13 mouse cellular contexts compared by ENCODE assay signal in genomic region chr15:94444437-94445136, GRCm38 (mm10). TPM values are rescaled to one million over a fixed set of nuclear protein-coding genes. Genes with fewer than 3 reads are reported as not detected.
DNase-seq lines count a peak whose midpoint lies in the region; ATAC-seq lines count a peak whose summit lies in the region.
"Had no signal": no experiment of that assay in that cellular context is flagged by ENCODE, and none has a peak within 500 bp of the region (broad histone marks: within the 10 kb centered on the region; RNA-seq: fewer than 3 reads in every experiment).

No protein-coding gene starts in this region.

- intact Hi-C loops in heart, postnatal 25 days (cut with DNase I), result no loop called here

- DNase-seq in heart, postnatal 25 days (ENCODE audit: low spot score), result no peak
- no peak for DNase-seq in midbrain, embryonic 11.5 days (ENCODE audit: low spot score, missing footprints)
- peak; percentile 15 for DNase-seq in yolk sac, embryonic 10.5 days (ENCODE audit: low spot score)
- no peak for DNase-seq in urinary bladder, adult 18-20 months (ENCODE audit: low spot score in 2 of 2)
- no peak for DNase-seq in retina, postnatal 1 day
- DNase-seq: B cell, adult 2 months had no signal

- peaks cover 17% of the 10 kb centered on the region for H3K4me1 ChIP-seq in heart, embryonic 12.5 days (replicated peaks)
- H3K4me1 ChIP-seq in midbrain, embryonic 12.5 days, result peaks cover 21% of the 10 kb centered on the region
- H3K4me1 ChIP-seq in midbrain, embryonic 11.5 days (ENCODE audit: control insufficient read depth, insufficient read depth, low read length), result peaks cover 11% of the 10 kb centered on the region; the same call in 1 of the 2 replicates
- peaks cover 22% of the 10 kb centered on the region for H3K4me1 ChIP-seq in limb, embryonic 13.5 days

- H3K36me3 ChIP-seq in heart, embryonic 12.5 days, result no peaks in the 10 kb centered on the region
- no peaks in the 10 kb centered on the region for H3K36me3 ChIP-seq in midbrain, embryonic 12.5 days
- H3K36me3 ChIP-seq in midbrain, embryonic 11.5 days (ENCODE audit: control insufficient read depth, insufficient read depth, low read length), result no peaks in the 10 kb centered on the region
- H3K36me3 ChIP-seq in limb, embryonic 13.5 days, result no peaks in the 10 kb centered on the region

- no peak overlapping the region for H3K4me3 ChIP-seq in heart, embryonic 12.5 days
- no peak overlapping the region for H3K4me3 ChIP-seq in midbrain, embryonic 12.5 days
- no peak overlapping the region for H3K4me3 ChIP-seq in midbrain, embryonic 11.5 days (ENCODE audit: low read depth, low read length)
- H3K4me3 ChIP-seq in limb, embryonic 13.5 days, result no peak overlapping the region

- no peaks in the 10 kb centered on the region for H3K9me3 ChIP-seq in heart, embryonic 12.5 days (replicated peaks)
- 0 out of 2 replicates have a peak, but pooled peaks cover 3% of the 10 kb centered on the region for H3K9me3 ChIP-seq in midbrain, embryonic 12.5 days
- H3K9me3 ChIP-seq in midbrain, embryonic 11.5 days (ENCODE audit: control insufficient read depth, low read length), result no peaks in the 10 kb centered on the region
- no peaks in the 10 kb centered on the region for H3K9me3 ChIP-seq in limb, embryonic 13.5 days

- no peak overlapping the region for H3K9ac ChIP-seq in heart, embryonic 12.5 days
- no peak overlapping the region for H3K9ac ChIP-seq in midbrain, embryonic 12.5 days (replicated peaks)
- H3K9ac ChIP-seq in midbrain, embryonic 11.5 days (ENCODE audit: low read length), result no peak overlapping the region
- no peak overlapping the region for H3K9ac ChIP-seq in limb, embryonic 13.5 days

- peak overlapping the region; percentile 38; the same call in 1 of the 2 replicates for H3K27ac ChIP-seq in heart, embryonic 12.5 days (ENCODE audit: poor library complexity, severe bottlenecking)
- 0 out of 2 replicates have a peak overlapping the region, but pooled peaks have one; percentile 15 for H3K27ac ChIP-seq in midbrain, embryonic 12.5 days (replicated peaks)
- H3K27ac ChIP-seq in midbrain, embryonic 11.5 days (ENCODE audit: low read depth, low read length), result no peak overlapping the region
- peak overlapping the region; percentile 86 for H3K27ac ChIP-seq in limb, embryonic 13.5 days
- H3K27ac ChIP-seq: hindbrain, postnatal 0 days had no signal

- no peaks in the 10 kb centered on the region for H3K27me3 ChIP-seq in heart, embryonic 12.5 days (replicated peaks)
- no peaks in the 10 kb centered on the region for H3K27me3 ChIP-seq in midbrain, embryonic 12.5 days
- no peaks in the 10 kb centered on the region for H3K27me3 ChIP-seq in midbrain, embryonic 11.5 days (ENCODE audit: control insufficient read depth, insufficient read depth, low read length)
- no peaks in the 10 kb centered on the region for H3K27me3 ChIP-seq in limb, embryonic 13.5 days

- 0 out of 2 replicates have a peak, but pooled peaks have one; percentile 51 for ATAC-seq in heart, embryonic 12.5 days (ENCODE audit: insufficient number of reproducible peaks, low FRiP score)
- ATAC-seq in midbrain, embryonic 12.5 days (ENCODE audit: low FRiP score, low read depth), result no peak
- ATAC-seq in midbrain, embryonic 11.5 days (ENCODE audit: low FRiP score), result no peak
- peak; percentile 68 for ATAC-seq in limb, embryonic 13.5 days (ENCODE audit: low FRiP score, low read depth)
- ATAC-seq: forebrain, embryonic 14.5 days; hindbrain, postnatal 0 days had no signal

- 52% methylated on average over 8 of the region's 8 CpGs for WGBS in heart, embryonic 12.5 days
- 70% methylated on average over 8 of the region's 8 CpGs for WGBS in midbrain, embryonic 12.5 days
- WGBS in midbrain, embryonic 11.5 days, result 69% methylated on average over 8 of the region's 8 CpGs
- 34% methylated on average over 8 of the region's 8 CpGs for WGBS in limb, embryonic 13.5 days

- no peak overlapping the region for H3K4me2 ChIP-seq in heart, embryonic 12.5 days
- H3K4me2 ChIP-seq in midbrain, embryonic 12.5 days (replicated peaks), result no peak overlapping the region
- H3K4me2 ChIP-seq in midbrain, embryonic 11.5 days, result no peak overlapping the region
- H3K4me2 ChIP-seq in limb, embryonic 13.5 days (replicated peaks), result 0 out of 2 replicates have a peak overlapping the region, but pooled peaks have one; percentile 14

RNA-seq across cellular contexts. Expression of gene Adamts20, which starts 20.6 kb away (rescaled TPM):
- polyA plus RNA-seq in heart, embryonic 12.5 days (2016; fragmentation: Nextera tagmentation; extraction: Ambion mirVana), result 1.3 and 1.6 TPM in 2 replicates
- under 1 TPM; 0.28 to 0.34 TPM for total RNA-seq in heart, postnatal 25 days (2021)
- polyA plus RNA-seq in midbrain, embryonic 12.5 days (2016; fragmentation: Nextera tagmentation; extraction: Ambion mirVana), result 2.9 and 3.5 TPM in 2 replicates
- polyA plus RNA-seq in midbrain, embryonic 11.5 days (2014; fragmentation: Nextera tagmentation; extraction: Ambion mirVana), result 3.1 and 3.5 TPM in 2 replicates
- polyA plus RNA-seq in limb, embryonic 13.5 days (2015; fragmentation: Nextera tagmentation; extraction: Ambion mirVana), result 4.0 and 4.1 TPM in 2 replicates
- total RNA-seq: liver, adult 2 months; neutrophil, adult 5-6 weeks had no signal
- polyA plus RNA-seq: liver, adult 2 months had no signal

Comparison
In these comparisons a context has a peak if more than half of its experiments do, and no peak if none do; other contexts are left out.
1. ATAC-seq: peak in heart, embryonic 12.5 days (single experiment) and limb, embryonic 13.5 days (single experiment); none in midbrain, embryonic 12.5 days (single experiment) and midbrain, embryonic 11.5 days (single experiment).